Mouse (Mus musculus) MEL (cell line): Measurements from ENCODE around the gene Cd72.

Experiments used
- CTCF ChIP-seq, 3 experiments: IDR thresholded peaks in 2 of 3; conservative IDR thresholded peaks in 1 of 3; 2 replicates each; pipeline ENCODE4 v1.5.1; 2011 to 2012; ENCODE audit warnings: low read length in 3 of 3, low read depth in 2 of 3, mild to moderate bottlenecking in 2 of 3, improper control_type of control experiment in 1 of 3, inconsistent platforms in 1 of 3, mixed read lengths in 1 of 3, moderate library complexity in 1 of 3; ENCODE audit not compliant: control insufficient read depth in 1 of 3, insufficient read depth in 1 of 3, poor library complexity in 1 of 3, severe bottlenecking in 1 of 3
- E2F4 ChIP-seq: IDR thresholded peaks from 2 replicates; pipeline ENCODE4 v1.6.1; 2011; ENCODE audit warnings: low read depth, low read length, improper control_type of control experiment, borderline replicate concordance
- EP300 ChIP-seq, 2 experiments: IDR thresholded peaks; 2 replicates each; pipeline ENCODE4 v1.6.1; 2011; ENCODE audit warnings: improper control_type of control experiment in 2 of 2, low read length in 2 of 2, low read depth in 1 of 2, mild to moderate bottlenecking in 1 of 2
- GABPA ChIP-seq: IDR thresholded peaks from 2 replicates; pipeline ENCODE4 v1.6.1; 2012; ENCODE audit warnings: low read depth, mild to moderate bottlenecking, inconsistent platforms, low read length, improper control_type of control experiment, moderate library complexity
- KAT2A ChIP-seq: conservative IDR thresholded peaks from 2 replicates; pipeline ENCODE4 v1.6.1; 2012; ENCODE audit warnings: low read depth, low read length, improper control_type of control experiment, inconsistent platforms
- MAX ChIP-seq: IDR thresholded peaks from 2 replicates; pipeline ENCODE4 v1.6.1; 2011; ENCODE audit warnings: low read length, improper control_type of control experiment
- POLR2AphosphoS2 ChIP-seq: IDR thresholded peaks from 2 replicates; pipeline ENCODE4 v1.6.1; 2011; ENCODE audit warnings: low read length, improper control_type of control experiment
- USF1 ChIP-seq: IDR thresholded peaks from 2 replicates; pipeline ENCODE4 v1.6.1; 2014; ENCODE audit warnings: low read depth, mild to moderate bottlenecking, inconsistent platforms, low read length, improper control_type of control experiment, moderate library complexity
- USF2 ChIP-seq, 2 experiments: IDR thresholded peaks; 2 replicates each; pipeline ENCODE4 v1.6.1; 2011 to 2012; ENCODE audit warnings: improper control_type of control experiment in 2 of 2, low read length in 2 of 2, borderline replicate concordance in 1 of 2, inconsistent platforms in 1 of 2, low read depth in 1 of 2, mild to moderate bottlenecking in 1 of 2; ENCODE audit not compliant: insufficient read depth in 1 of 2
- ZNF384 ChIP-seq: IDR thresholded peaks from 2 replicates; pipeline ENCODE4 v1.6.1; 2012; ENCODE audit warnings: low read depth, mild to moderate bottlenecking, inconsistent platforms, low read length, improper control_type of control experiment

DNA sequence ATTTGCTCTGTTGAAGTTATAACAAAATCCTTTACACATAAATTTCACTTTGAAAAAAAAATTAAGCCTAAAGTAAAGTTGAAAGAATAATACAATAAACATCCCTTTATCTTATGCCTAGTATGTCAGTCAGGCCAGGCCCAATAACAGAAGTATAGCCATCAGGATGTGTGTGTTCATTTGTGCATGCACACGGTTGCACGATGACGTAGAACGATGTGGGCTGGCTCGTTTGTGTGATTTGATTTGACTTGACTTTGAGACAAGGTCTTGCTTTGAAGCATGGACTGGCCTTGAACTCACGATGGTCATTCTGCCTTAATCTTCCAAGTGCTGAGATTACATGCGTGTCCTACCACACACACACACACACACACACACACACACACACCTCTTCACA lies 12.4 kb upstream of the Cd72 start:
- TF ChIP-seq CTCF (IDR thresholded peaks at IDR 0.05 in 2 of 3, conservative IDR thresholded peaks at IDR 0.05 in 1 of 3; ENCODE audit: control insufficient read depth in 1 of 3, insufficient read depth in 1 of 3, low read depth in 2 of 3, low read length in 3 of 3, poor library complexity in 1 of 3, severe bottlenecking in 1 of 3) (no peak), USF1 (no peak), USF2 (IDR thresholded peaks at IDR 0.05; ENCODE audit: borderline replicate concordance in 1 of 2, insufficient read depth in 1 of 2, low read depth in 1 of 2, low read length in 2 of 2) (no peak), POLR2AphosphoS2 (no peak), ZNF384 (no peak), GABPA (no peak), MAX (no peak), EP300 (IDR thresholded peaks at IDR 0.05; ENCODE audit: low read depth in 1 of 2, low read length in 2 of 2) (no peak), KAT2A (no peak), E2F4 (no peak)
